In the genomic region with DNA sequence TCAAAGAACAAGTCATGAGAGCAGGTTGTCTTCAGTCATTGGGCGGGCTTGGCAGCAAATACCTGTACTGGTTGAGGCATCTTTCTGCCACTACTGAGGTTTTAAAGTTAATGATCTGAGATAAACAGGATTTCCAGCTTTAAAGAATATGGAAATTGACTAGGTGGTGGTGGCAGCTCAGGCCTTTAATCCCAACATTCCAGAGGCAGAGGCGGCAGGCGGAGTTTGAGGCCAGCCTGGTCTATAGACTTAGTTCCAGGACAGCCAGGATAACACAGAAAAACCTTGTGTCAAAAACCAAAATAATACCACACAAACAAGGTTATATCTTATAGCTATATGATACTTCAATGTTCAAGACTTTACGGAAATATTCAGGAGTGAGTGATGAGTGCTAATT, we compare ENCODE assay signal across 9 mouse cellular contexts. TPM values are rescaled to one million over a fixed set of nuclear protein-coding genes. Genes with fewer than 3 reads are reported as not detected.
A peak's percentile ranks its signal among the peaks of the same experiment; 100 is the strongest.
DNase-seq lines count a peak whose midpoint lies in the region; ATAC-seq and TF ChIP-seq lines count a peak whose summit lies in the region.
"Had no signal": no experiment of that assay in that cellular context is flagged by ENCODE, and none has a peak within 500 bp of the region (broad histone marks: within the 10 kb centered on the region; RNA-seq: fewer than 3 reads in every experiment).

No protein-coding gene starts in this region.

- peak overlapping the region; percentile 98 for H3K9ac ChIP-seq in heart, embryonic 13.5 days
- peak overlapping the region; percentile 96; the same call in 1 of the 2 replicates for H3K9ac ChIP-seq in hindbrain, embryonic 12.5 days
- peak overlapping the region; percentile 97; the same call in 1 of the 2 replicates for H3K9ac ChIP-seq in midbrain, embryonic 12.5 days (replicated peaks)

- H3K27me3 ChIP-seq in heart, embryonic 13.5 days (replicated peaks), result no peaks in the 10 kb centered on the region
- no peaks in the 10 kb centered on the region for H3K27me3 ChIP-seq in hindbrain, embryonic 12.5 days
- no peaks in the 10 kb centered on the region for H3K27me3 ChIP-seq in midbrain, embryonic 12.5 days

- DNase-seq in heart, adult 8-10 months (ENCODE audit: low spot score), result no peak
- DNase-seq in R1 (ENCODE audit: low read depth, low spot score), result peak; percentile 57
- no peak for DNase-seq in spleen, adult 12 weeks (ENCODE audit: low spot score)
- no peak for DNase-seq in left cerebral cortex, adult 11 months (ENCODE audit: low spot score)
- DNase-seq in lung, adult 2 months, result no peak

- 37% methylated on average over 4 of the region's 4 CpGs for WGBS in heart, embryonic 13.5 days
- WGBS in hindbrain, embryonic 12.5 days, result 41% methylated on average over 4 of the region's 4 CpGs
- 27% methylated on average over 4 of the region's 4 CpGs for WGBS in midbrain, embryonic 12.5 days
- 53% methylated on average over 4 of the region's 4 CpGs for WGBS in lung, adult 2 months

- H3K4me1 ChIP-seq in heart, embryonic 13.5 days, result peaks cover 23% of the 10 kb centered on the region
- peaks cover 22% of the 10 kb centered on the region for H3K4me1 ChIP-seq in hindbrain, embryonic 12.5 days
- peaks cover 27% of the 10 kb centered on the region for H3K4me1 ChIP-seq in midbrain, embryonic 12.5 days
- H3K4me1 ChIP-seq in lung, adult 2 months (ENCODE audit: control insufficient read depth, insufficient read depth, low read length), result peaks cover 3% of the 10 kb centered on the region; the same call in 1 of the 2 replicates

- no peaks in the 10 kb centered on the region for H3K9me3 ChIP-seq in heart, embryonic 13.5 days
- H3K9me3 ChIP-seq in hindbrain, embryonic 12.5 days (replicated peaks), result no peaks in the 10 kb centered on the region
- no peaks in the 10 kb centered on the region for H3K9me3 ChIP-seq in midbrain, embryonic 12.5 days

- no peak for TF ChIP-seq CTCF in lung, adult 2 months (IDR thresholded peaks at IDR 0.05; ENCODE audit: insufficient read depth, low read length)

- no peak for TF ChIP-seq POLR2A in lung, adult 2 months (IDR thresholded peaks at IDR 0.05; ENCODE audit: borderline replicate concordance, extremely low read depth, low read depth, low read length)

- peak overlapping the region; percentile 97 for H3K4me3 ChIP-seq in heart, embryonic 13.5 days
- peak overlapping the region; percentile 99 for H3K4me3 ChIP-seq in hindbrain, embryonic 12.5 days
- H3K4me3 ChIP-seq in midbrain, embryonic 12.5 days, result peak overlapping the region; percentile 99
- H3K4me3 ChIP-seq in lung, adult 2 months (replicated peaks; ENCODE audit: extremely low read depth, low read depth, low read length), result no peak overlapping the region

- peak overlapping the region; percentile 83 for H3K4me2 ChIP-seq in heart, embryonic 13.5 days
- peak overlapping the region; percentile 78 for H3K4me2 ChIP-seq in hindbrain, embryonic 12.5 days (replicated peaks)
- peak overlapping the region; percentile 84 for H3K4me2 ChIP-seq in midbrain, embryonic 12.5 days (replicated peaks)

- H3K36me3 ChIP-seq in heart, embryonic 13.5 days, result peaks cover 7% of the 10 kb centered on the region; the same call in 1 of the 2 replicates
- no peaks in the 10 kb centered on the region for H3K36me3 ChIP-seq in hindbrain, embryonic 12.5 days
- no peaks in the 10 kb centered on the region for H3K36me3 ChIP-seq in midbrain, embryonic 12.5 days

- H3K27ac ChIP-seq in heart, embryonic 13.5 days (replicated peaks), result peak overlapping the region; percentile 100
- H3K27ac ChIP-seq in hindbrain, embryonic 12.5 days, result peak overlapping the region; percentile 99
- no peak overlapping the region; the same call in 1 of the 2 replicates for H3K27ac ChIP-seq in midbrain, embryonic 12.5 days (replicated peaks)

- ATAC-seq in heart, embryonic 13.5 days (ENCODE audit: extremely low read depth, insufficient number of reproducible peaks, low FRiP score, low TSS enrichment), result no peak
- no peak for ATAC-seq in hindbrain, embryonic 12.5 days (ENCODE audit: low FRiP score)
- no peak for ATAC-seq in midbrain, embryonic 12.5 days (ENCODE audit: low FRiP score, low read depth)

RNA-seq across cellular contexts. Expression of gene Msantd2, which starts 1.1 kb away (rescaled TPM):
- polyA plus RNA-seq in heart, embryonic 13.5 days (2015; fragmentation: Nextera tagmentation; extraction: Ambion mirVana), result 14.3 and 14.7 TPM in 2 replicates
- total RNA-seq in heart, adult 8-10 months (2022), result 1 to 10 TPM; 3.5 to 7.7 (median 5.4) TPM
- polyA plus RNA-seq in hindbrain, embryonic 12.5 days (2016; fragmentation: Nextera tagmentation; extraction: Ambion mirVana), result 50.7 TPM in 2 replicates
- 45.7 and 53.3 TPM in 2 replicates for polyA plus RNA-seq in midbrain, embryonic 12.5 days (2016; fragmentation: Nextera tagmentation; extraction: Ambion mirVana)
- 22.9 and 28.5 TPM in 2 replicates for polyA plus RNA-seq in lung, adult 2 months (2012; rRNA removed)

RNA-seq across cellular contexts. Expression of gene Esam, which starts 39.8 kb away (rescaled TPM):
- polyA plus RNA-seq in heart, embryonic 13.5 days (2015; fragmentation: Nextera tagmentation; extraction: Ambion mirVana), result 69.9 and 76.5 TPM in 2 replicates
- 10 to 100 TPM; 53.1 to 62.0 (median 57.0) TPM for total RNA-seq in heart, adult 8-10 months (2022)
- 31.6 and 32.7 TPM in 2 replicates for polyA plus RNA-seq in hindbrain, embryonic 12.5 days (2016; fragmentation: Nextera tagmentation; extraction: Ambion mirVana)
- polyA plus RNA-seq in midbrain, embryonic 12.5 days (2016; fragmentation: Nextera tagmentation; extraction: Ambion mirVana), result 29.3 and 30.2 TPM in 2 replicates
- polyA plus RNA-seq in lung, adult 2 months (2012; rRNA removed), result 229 and 240 TPM in 2 replicates

RNA-seq across cellular contexts. Expression of gene Vsig2, which starts 51.0 kb away (rescaled TPM):
- 1.4 and 1.6 TPM in 2 replicates for polyA plus RNA-seq in heart, embryonic 13.5 days (2015; fragmentation: Nextera tagmentation; extraction: Ambion mirVana)
- 1 to 10 TPM; 1.9 to 5.2 (median 3.7) TPM for total RNA-seq in heart, adult 8-10 months (2022)
- 0.53 and 1.0 TPM in 2 replicates for polyA plus RNA-seq in hindbrain, embryonic 12.5 days (2016; fragmentation: Nextera tagmentation; extraction: Ambion mirVana)
- 0.56 TPM in 1 of 2 replicates, not detected in the other for polyA plus RNA-seq in midbrain, embryonic 12.5 days (2016; fragmentation: Nextera tagmentation; extraction: Ambion mirVana)
- polyA plus RNA-seq in lung, adult 2 months (2012; rRNA removed), result 60.7 and 63.3 TPM in 2 replicates

RNA-seq across cellular contexts. Expression of gene Robo3, which starts 55.0 kb away (rescaled TPM):
- 0.14 and 0.17 TPM in 2 replicates for polyA plus RNA-seq in heart, embryonic 13.5 days (2015; fragmentation: Nextera tagmentation; extraction: Ambion mirVana)
- total RNA-seq in heart, adult 8-10 months (2022), result not detected
- 155 and 187 TPM in 2 replicates for polyA plus RNA-seq in hindbrain, embryonic 12.5 days (2016; fragmentation: Nextera tagmentation; extraction: Ambion mirVana)
- polyA plus RNA-seq in midbrain, embryonic 12.5 days (2016; fragmentation: Nextera tagmentation; extraction: Ambion mirVana), result 52.2 and 65.0 TPM in 2 replicates
- 0.07 and 0.22 TPM in 2 replicates for polyA plus RNA-seq in lung, adult 2 months (2012; rRNA removed)
- total RNA-seq: heart, postnatal 10 days had no signal

Comparison
In these comparisons a context has a peak if more than half of its experiments do, and no peak if none do; other contexts are left out.
1. RNA of gene Vsig2, which starts 51.0 kb away (polyA plus RNA-seq): 60.7 to 63.3 TPM in lung, adult 2 months; 1.4 to 1.6 TPM in heart, embryonic 13.5 days, 0.53 to 1.0 TPM in hindbrain, embryonic 12.5 days and 0.56 TPM in midbrain, embryonic 12.5 days; every median in the first group is over 10 times any median in the second.
2. Peak in every context shown above with its lines, with median percentiles within 50 percentile points of each other: H3K4me2 ChIP-seq and H3K9ac ChIP-seq.